Mouse (Mus musculus): ENCODE results near the gene R3hcc1l.

The R3hcc1l gene

DNA sequence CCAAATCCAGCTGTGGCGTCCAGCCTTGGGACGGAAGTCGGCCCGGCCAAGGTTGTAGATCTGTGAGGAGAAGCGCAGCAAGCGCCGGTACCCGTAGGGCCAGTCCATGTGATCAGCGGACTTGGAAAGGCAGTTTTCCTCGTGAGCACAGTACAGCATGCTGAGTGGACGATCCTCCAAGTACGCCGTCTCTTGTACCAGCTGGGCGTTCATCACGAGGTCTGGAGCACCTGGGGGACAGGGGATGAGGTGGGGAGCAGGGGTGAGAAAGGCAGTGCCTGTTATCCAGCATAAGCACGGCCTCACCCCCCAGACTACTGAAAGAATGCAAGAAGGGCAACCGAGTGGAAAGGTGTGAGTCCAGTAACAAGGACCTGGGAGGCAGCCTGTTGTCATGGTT, 81.3 kb downstream of the R3hcc1l start:
- DNase-seq (ENCODE audit: low read depth, low spot score) = no peak

GRCm38 (mm10) chr19:42600591-42600990, 82.0 kb downstream of the R3hcc1l start:
- no peak for DNase-seq (ENCODE audit: low read depth, low spot score)

GRCm38 (mm10) chr19:42601445-42601844, 82.9 kb downstream of the R3hcc1l start:
- no peak for DNase-seq (ENCODE audit: low read depth, low spot score)

DNA sequence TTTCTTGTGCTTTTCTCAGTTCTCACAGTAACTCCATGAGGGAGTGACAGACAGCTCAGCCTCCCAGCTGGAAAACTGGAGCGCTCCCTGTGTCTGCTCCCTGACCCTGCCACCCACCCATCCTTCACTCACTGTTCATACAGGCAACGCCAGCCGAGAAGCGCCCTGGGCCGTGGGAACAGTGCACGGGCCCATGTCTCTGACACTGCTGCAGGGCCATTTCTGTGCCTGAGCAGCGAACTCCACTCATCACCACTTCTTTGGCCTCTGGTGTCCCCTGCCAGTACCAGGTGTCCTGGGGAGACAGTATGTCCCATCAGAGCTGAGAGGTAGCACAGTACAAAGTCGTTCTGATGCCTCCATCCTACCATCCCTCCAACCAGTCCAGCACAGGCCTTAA, 83.5 kb downstream of the R3hcc1l start:
- DNase-seq (ENCODE audit: low read depth, low spot score) = no peak

- no peak for DNase-seq (ENCODE audit: low read depth, low spot score)
These were observed 84.0 kb downstream of the R3hcc1l start for GRCm38 (mm10) chr19:42602576-42602975.

DNA sequence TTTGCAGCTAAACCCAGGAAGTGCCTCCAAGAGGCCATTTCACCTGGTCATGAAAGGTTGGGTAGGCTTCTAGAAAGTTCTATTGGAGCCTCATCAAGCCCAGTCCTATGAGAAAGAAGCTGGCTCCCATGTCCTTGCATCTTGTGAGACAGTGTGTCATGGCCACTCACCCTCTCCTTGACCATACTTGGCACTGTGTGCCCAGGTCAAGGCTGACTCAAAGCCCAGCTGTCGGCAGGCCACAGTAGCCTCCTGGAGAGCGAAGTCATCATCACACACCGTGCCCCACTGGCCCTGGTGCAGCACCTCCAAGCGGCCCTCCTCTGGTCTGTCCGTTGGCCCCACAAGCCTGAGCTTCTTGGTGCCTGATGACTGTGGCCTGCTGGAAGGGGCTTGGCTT, 89.5 kb downstream of the R3hcc1l start:
- DNase-seq (ENCODE audit: low read depth, low spot score) = no peak

DNA sequence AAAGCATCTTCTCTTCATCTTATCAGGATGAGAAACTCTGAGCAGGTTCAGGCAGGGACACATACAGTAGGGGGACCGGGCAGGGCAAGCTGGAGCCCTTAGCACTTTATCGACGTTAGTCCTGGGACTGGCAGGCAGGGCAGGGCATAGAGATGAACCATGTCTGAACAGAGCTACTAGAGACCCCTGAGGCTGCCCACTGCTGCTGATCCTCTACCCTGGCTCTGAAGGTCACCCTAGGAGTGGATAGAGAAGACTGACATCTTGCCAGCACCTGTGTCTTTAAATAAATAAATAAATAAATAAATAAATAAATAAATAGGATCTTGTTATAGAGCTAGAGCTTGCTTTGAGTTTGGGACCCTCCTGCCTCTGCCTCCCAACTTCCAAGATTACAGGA, 91.2 kb downstream of the R3hcc1l start:
- no peak for DNase-seq (ENCODE audit: low read depth, low spot score)

DNA sequence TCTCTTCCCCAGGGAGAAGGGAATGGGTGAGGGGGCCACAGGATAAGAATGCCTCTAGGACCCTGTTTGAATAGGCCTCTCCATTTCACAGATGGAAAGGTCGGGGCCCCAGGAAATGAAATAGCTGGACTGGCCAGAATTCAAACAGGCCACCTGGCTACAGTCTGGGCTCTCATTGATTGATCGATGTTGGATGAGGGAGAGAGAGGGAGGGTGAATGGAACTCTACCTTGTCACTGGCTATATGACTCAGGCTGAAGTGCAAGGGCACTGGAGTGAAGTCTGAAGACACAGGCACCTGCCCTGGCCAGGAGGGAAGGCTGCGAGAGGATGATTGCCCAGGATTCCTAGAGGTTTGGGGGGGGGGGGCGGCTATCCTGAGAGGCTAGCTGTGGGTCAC, 93.2 kb downstream of the R3hcc1l start:
- DNase-seq (ENCODE audit: low read depth, low spot score) = no peak

DNA sequence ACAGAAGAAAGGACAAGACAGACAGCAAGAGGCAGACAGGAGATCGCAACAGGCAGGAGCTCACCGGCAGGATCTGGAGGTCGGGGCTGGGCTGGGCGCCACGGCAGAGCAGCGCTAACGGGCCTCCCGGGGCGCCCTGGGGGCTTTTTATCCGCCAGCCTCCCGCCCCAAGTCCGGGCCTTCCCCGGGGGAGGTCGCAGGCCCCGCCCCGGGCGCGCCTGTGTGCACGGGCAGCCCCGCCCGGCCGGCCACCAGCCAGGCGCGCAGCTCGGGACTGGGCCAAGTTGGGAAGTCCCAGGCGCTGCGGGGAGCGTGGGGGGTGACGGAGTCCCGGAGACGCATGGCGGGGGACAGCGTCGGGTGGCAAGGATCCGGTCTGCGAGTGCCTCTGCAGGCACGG, 94.1 kb downstream of the R3hcc1l start, which contains the start of gene Loxl4:
Gene Loxl4 (minus strand): TSS at position 160 of the 400 bp plus-strand sequence.
- no peak for DNase-seq (ENCODE audit: low read depth, low spot score)

DNA sequence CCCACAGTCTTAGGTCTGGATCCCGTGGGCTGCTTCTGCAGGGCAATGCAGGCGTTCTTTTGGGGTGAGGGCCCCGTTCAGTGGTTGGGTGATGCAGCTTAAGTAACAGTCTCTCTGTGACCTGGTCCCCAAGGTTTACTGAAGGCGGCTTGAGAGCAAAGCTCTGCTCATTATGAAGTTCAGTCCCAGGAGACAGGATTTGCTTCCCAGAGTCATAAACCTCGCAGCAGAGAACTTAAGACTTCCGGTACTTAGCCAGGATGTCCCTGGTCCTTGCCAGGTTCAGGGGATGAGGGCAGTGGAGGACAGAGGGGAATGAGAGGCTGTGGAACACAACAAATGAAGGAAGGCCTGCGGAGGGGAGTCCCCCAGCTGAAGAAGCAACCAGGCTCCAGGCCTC, 94.6 kb downstream of the R3hcc1l start:
- no peak for DNase-seq (ENCODE audit: low read depth, low spot score)

DNA sequence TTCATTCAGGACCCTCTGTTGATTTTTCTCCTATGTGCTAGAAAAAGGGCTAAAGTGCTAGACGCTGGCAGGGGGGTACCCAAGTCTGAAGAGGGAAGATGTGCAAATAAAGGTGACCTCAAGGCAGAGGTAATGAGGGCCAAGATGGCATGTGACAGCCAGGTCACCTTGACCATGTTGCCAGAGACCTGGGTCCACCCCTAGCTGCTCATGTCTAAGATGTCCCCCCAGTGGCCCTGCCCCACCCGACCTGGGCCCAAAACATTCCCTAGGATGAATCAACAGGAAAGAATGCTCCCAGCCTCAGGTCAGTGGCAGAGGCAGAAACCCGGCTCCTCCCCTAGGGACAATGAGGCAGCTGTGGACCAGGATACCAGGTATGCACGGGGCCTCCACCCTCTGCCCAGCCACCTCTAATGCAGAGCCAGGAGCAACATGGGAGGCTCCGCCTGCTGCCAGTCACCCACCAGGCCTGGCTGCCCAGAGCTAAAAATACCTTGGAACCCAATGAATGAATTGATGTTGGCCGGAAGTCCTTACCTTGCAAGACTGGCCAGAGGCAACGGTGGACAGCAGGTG, 95.2 kb downstream of the R3hcc1l start:
- no peak for DNase-seq (ENCODE audit: low read depth, low spot score)

DNA sequence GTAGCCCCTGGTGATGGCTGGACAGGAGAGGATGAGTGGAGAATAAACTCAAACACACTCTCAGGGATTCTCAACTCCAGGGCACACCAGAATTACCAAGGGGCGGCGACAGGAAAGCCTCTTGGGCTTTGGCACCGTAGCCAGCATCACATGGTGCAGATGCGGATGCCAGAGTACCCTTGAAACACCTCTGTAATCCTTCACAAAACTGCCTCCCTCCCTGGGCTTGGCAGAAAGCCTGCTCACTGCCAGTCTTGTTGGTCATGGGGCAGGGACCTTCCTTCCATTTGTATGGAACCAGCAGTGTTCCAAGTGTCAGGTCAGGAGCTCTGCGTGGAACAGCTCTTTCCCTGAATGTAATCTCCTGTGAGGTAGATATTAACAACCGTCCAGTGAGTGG, 109.5 kb downstream of the R3hcc1l start:
- no peak for DNase-seq (ENCODE audit: low read depth, low spot score)

DNA sequence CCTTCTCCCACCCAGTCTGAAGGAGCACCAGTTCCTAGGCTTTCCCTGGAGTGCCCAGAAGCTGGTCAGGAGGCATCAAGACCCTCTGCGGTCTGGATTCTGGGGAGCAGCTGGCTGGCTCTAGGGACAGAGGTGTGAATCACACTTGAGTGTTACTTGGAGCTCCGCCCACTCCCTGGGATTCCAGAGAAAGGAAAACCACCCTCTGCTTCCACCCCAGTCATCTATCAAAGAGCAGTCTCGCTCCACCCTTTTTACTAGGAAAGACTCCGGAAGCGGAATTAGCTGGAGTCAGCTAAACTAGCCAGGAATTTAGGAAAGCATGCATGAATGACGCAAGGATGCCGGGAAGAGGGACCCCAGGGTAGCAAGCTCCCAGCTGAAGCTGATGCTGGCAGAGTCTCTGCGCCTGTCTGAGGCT, 113.0 kb downstream of the R3hcc1l start:
- DNase-seq (ENCODE audit: low read depth, low spot score) = no peak

DNA sequence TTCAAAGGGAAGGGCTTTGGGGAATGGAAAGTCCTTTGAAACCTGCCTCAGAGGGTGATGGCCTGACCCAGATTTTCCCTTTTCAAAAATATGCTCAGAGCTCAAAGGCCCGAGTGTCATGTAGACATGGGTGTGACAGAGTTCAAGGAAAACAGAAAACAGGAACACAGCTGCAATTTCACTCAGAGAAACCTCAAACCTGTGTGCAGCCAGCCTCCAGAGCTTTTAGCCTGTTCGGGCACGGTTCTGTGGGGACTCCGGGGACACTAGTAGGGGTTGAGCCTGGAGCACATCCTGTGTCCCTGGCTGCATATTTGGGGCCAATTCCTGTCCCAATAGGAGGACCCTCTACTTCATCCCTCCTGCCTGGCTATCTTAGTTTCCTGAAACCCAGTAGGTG, 113.7 kb downstream of the R3hcc1l start:
- DNase-seq (ENCODE audit: low read depth, low spot score) = no peak

- DNase-seq (ENCODE audit: low read depth, low spot score) = no peak
These were observed 115.1 kb downstream of the R3hcc1l start for GRCm38 (mm10) chr19:42633650-42634049.

- DNase-seq (ENCODE audit: low read depth, low spot score) = no peak
These were observed 118.1 kb downstream of the R3hcc1l start for GRCm38 (mm10) chr19:42636631-42637030.

- no peak for DNase-seq (ENCODE audit: low read depth, low spot score)
These were observed 120.3 kb downstream of the R3hcc1l start for GRCm38 (mm10) chr19:42638604-42639481.

- DNase-seq (ENCODE audit: low read depth, low spot score) = no peak
These were observed 121.0 kb downstream of the R3hcc1l start for GRCm38 (mm10) chr19:42639544-42639943.

DNA sequence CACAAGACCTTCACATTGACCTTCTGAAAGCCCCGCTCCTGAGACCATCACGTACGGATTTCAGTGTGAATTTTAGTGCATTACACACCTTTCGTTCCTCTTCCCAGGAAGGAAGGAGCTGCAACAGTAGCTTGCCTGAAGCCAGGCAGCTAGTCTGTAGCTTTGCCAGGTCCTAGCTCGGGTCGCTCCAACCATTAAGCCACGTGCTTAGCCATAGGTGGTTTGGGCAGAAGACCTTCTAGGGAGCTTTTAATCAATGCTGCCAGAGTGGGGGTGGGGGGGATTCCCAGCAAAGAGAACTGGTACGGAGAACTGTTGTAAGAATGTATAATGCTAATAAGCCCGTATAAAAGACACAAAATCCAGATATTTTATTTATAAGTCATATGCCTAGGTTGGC, 121.7 kb downstream of the R3hcc1l start:
- DNase-seq (ENCODE audit: low read depth, low spot score) = no peak
